Mouse (Mus musculus) yolk sac, embryonic 10.5 days (tissue): Measurements from ENCODE around the gene Scgb3a1.

Experiments used
- DNase-seq: peaks from one replicate; pipeline ENCODE4 v3.0.0-alpha.2; 2017; ENCODE audit warnings: low spot score

Scgb3a1 gene

DNA sequence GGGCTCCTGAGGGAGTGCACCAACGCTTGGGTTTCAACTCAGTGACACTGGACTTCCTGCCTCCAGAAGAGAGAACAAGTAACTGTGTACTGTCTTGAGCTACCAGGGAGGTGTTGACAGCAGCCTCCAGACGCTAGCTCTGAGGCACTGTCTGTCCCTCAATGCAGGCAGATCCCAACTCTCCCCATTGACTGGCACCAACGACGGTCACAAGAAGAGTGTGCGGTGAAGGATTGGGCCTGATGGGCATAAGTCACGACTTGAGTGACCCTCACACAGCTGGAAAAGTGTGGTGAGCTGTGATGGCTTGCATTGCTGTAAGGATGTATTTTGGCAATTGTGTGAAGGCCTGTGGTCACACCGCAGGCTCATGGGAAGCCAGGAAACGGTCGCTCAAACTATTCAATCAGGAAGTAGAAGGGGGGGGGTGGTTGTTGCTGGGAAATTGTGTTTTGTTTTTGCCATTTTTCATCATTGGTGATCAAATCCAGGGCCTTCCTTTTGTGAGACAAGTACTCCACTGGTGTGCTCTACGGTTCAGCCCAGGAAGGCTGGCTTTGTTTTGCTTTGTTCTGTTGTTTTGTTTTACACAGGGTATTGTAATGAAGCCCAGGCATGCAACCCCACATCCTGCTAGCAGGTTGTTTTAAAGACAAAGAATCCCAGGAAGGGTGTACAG is 4.5 kb upstream of the Scgb3a1 start:
- no peak for DNase-seq

DNA sequence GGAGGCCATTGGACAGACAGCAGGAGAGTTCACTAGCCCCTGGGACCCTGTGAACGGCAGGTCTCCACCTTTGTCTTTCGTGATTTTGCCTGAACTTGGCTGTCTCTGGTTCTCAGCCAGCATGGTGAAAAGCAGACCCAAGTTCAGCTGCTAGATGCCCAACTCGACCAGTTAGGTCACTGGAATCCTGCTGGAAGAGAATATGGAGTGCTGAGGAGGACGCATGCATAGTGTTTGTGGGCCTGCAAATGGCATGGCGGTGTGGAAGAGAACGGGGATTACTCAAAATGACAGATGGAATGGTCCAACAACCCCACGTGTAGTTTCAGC is 4.0 kb upstream of the Scgb3a1 start:
- no peak for DNase-seq

DNA sequence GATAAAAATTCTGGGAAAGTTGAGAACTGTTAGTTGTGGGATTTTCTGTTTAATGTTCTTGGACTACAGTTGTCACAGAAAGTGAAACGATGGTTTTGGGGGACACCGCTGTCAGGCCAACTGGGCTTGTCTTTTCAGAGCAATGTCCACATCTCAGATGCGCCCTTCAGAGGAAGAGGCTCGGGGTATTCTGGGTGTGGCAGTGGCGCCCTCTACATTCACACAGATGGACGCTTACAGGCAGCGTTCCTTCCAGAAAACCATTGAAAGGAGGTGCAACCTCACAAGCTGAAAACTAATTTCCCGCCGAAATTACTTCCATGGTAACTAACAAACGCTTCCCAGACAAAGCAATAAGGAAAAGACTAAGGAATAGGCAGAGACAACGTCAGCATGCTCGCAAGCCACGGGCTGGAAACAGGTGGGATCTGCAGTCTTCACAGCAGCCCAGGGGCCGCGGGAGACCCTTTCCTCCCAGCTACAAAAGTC is 1.1 kb upstream of the Scgb3a1 start:
- no peak for DNase-seq

DNA sequence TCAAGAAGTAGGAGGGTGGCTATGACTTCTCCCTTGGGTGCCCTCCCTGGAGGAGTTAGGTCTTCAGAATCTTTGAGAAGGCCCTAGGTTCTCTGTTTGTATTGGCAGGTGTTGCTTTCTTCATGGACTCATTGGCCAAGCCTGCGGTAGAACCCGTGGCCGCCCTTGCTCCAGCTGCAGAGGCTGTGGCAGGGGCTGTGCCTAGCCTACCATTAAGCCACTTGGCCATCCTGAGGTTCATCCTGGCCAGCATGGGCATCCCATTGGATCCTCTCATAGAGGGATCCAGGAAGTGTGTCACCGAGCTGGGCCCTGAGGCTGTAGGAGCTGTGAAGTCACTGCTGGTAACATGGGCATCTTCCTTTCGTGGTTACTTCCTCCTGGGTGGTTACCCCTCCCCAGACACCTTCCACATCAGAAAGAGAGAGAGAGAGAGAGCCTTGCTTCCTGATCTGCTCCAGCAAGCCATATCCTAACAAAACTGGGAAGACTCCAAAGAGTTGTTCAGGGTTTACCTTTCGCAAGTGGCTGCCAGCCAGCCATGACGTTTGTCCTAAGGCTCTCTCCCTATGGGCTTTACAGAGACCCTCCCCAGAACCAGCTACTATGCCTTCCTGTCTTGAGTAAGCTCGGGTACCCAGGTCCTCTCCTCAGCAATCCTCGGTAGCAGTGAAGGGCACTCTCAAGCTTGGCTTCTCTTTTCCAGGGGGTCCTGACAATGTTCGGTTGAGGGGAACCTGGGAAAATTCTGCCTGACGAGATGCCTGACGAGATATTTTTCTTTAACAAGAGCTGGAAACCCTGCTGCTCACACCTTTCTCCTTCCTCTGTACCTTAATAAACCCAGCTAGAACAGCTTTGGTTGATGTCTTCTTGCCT is 1.1 kb downstream of the Scgb3a1 start:
- DNase-seq, result no peak

DNA sequence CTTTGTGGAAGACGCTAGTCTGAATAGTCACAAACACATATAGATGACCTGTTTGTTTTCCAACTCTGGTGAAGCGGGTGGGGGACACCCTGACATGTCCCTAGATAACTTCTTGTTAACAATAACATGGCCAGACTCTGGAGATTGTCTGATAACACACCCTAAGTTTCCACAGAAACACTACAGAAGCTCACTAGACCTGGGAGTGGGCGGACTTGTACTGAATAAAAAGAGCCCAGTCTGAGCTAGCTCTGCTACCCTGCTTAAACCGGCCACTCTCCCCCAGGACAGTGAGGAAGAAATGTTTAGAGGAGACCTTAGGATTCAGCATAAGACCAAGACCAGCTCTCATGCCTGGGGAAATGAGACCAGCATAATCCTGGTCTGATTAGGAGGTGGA is 2.1 kb downstream of the Scgb3a1 start:
- DNase-seq, result no peak

DNA sequence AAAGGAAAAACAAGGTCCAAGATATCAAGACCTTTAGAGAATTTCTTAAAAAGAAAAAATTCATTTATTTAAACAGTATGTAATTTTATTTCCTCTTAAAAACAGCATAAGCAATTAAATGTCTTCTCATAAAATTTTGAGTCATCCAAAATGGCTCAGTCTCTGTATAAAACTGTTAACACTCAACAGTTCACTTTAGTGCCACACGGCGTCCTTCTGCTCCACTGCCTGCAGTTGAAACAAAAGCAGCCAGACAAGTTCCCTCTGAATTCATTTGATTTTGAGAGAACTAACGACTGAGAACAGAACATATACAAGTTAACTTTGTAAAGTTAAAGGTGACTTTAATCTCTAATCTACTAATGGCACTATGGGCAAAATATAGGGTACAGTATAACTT is 10.0 kb downstream of the Scgb3a1 start:
- DNase-seq, result no peak

DNA sequence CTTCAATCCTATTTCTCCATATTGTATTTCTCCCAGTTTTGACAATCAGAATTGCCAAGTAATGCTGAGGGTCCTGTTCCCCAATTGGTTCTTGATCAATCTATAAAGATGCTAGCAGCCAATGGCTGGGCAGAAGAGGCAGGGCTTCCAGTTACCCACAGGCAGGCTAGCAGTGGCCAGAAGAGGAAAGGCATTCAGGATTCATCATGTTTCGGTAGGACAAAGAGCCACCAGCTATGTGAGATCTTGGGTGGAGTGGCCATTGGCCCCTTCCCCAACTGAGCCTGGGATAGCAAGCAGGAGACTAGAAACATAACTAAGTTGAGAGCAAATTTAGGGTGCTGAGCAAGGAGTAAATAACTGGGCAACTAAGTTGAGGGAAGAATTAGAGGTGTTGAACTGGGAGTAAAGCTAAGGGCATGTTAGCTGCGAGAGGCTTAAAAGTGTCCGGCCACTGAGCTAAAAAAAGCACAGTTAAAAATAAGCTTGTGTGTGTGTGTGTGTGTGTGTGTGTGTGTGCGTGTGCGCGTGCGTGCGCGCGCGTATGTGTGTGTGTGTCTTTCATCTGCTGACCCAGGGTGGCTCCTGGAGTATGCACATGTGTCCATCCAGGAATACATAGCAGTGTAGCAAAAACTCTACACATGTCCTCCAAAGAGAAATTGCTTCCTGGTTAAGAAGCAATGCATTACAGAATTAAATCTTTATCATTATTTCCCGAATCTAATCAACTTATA is 21.0 kb downstream of the Scgb3a1 start:
- no peak for DNase-seq

DNA sequence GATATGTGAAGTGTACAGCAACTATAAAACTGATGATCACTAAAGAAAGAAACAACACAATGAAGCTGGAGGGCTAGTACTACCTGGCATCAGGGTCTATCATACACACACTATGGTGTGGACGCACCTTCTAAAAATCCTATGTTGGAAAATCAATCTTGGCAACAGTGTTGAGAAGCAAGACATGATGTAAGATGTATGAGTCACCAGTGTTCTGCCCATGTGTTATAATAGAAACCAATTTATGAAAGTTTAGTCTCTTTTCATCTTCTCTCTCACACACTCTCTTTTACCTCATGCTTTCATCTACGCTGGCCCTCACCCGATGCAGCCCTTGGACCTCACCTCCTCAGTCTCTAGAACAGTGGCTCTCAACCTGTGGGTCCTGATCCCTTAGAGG is 31.6 kb downstream of the Scgb3a1 start:
- no peak for DNase-seq

DNA sequence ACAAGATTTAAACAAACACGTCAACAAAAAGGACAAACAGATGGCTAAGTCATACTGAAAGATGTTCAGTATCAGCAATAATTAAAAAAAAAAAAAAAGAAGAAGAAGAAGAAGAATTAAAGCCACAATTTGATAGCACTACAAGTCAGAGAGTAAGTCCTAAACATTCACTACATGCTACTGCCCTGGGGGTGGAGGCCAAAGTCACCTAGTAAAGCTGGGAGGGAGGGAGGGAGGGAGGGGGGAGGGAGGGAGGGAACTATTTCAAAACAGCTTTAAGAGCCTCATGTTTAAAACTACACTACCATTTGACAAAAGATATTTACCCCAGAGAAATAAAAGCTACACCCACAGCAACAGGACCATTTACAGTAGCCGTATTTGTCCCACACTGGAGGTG is 32.3 kb downstream of the Scgb3a1 start:
- no peak for DNase-seq

DNA sequence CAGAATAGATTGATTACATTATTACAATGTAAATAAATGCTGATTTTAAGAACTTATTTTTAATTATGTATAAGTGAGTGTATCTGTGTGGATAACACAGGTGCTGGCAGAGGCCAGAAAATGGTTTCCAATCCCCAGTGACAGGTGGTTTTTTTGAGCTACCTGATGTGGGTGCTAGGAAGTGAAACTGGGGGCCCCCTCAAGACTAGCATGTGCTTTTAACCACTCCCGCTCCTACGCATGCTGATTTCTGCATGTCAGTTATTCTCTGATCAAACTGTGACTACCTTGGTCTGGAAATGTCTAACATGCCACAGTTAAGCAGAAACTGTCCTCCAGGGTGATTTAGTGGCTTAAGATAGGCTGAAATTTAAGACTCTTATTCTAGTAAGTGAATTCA is 33.1 kb downstream of the Scgb3a1 start:
- DNase-seq, result no peak

DNA sequence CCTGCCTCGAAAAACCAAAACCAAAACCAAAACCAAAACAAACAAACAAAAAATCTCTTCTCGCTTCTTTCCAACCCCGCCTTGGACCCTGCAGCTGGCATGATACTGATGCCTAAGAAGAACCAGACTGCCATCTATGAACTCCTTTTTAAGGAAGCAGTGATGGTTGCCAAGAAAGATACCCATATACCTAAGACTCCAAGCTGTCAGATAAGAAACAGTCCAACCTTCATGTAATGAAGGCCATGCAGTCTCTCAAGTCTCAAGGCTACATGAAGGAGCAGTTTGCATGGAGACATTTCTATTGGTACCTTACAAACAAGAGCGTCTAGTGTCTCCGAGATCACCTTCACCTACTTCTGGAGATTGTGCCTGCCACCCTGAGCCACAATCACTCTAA is 34.4 kb downstream of the Scgb3a1 start:
- DNase-seq, result no peak

DNA sequence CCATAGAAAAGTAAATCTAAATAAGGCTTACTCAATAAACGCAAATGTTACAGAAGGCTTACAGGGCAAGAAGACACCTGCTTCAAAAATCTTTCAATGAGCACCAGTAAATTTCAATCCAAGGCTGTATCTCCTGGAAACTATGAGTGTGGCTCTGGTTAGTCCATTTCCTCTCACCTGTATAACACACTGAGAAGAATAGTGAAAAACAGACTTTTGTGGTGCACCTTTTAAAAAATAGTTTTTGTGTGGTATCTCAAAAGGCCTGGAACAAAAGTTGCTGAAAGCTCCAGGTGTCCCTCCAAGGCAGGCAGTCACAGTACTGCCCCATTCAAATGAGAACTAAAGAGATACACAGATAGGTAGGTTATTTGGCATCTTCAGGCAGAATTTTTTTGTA is 35.7 kb downstream of the Scgb3a1 start:
- no peak for DNase-seq

DNA sequence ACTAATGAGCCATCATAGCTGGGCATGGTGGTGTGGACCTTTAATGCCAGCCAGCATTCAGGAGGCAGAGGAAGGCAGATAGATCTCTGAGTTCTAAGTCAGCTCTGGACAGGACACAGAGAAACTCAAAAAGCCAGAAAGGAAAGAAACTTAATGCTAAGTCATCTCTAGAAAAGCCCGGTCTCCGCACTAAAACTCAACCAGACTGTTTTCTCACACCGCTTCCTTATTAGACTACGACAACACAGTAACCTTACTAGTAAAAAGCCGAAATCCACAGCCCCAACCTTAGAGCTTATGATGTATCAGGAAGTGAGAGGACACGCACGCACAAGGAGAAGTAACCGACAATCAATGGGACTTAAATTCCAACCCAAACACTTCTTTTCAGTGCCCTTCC is 38.6 kb downstream of the Scgb3a1 start:
- DNase-seq, result no peak

DNA sequence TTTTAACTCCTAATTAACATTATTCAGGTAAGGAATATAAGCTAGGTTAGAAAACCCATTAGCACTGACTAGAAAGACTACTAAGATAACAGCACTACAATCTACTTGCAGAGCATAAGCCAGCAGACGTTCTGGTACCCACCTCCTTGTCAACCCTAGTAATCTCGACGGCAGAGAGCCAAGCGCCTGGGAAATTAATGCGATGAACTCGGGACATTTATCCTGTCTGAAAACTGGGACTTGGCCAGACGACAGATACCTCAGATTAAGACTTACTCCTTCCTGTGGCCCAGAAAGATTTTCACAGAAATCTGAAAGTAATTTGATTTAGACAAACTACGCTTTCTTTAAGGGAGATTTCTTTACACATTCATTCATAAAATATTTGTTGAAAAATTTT is 41.4 kb downstream of the Scgb3a1 start:
- no peak for DNase-seq

DNA sequence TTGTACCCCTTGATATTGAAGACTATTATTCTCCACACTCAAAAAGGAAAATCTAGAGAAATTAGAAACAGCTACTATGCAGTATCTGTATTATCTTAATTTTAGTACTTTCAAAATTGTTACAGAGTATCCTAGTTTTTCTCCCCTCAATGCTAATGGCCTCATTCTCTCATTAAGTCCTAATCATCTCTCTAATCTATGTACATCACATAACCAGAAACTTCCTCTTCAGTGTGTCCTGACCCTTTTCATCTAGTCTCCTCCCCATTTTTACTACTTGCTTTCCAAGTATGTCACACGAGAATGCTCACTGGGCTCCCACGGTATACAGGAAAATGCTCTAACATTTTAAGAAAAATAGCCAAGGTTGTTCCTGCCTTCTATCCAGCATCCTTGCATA is 44.4 kb downstream of the Scgb3a1 start:
- no peak for DNase-seq

DNA sequence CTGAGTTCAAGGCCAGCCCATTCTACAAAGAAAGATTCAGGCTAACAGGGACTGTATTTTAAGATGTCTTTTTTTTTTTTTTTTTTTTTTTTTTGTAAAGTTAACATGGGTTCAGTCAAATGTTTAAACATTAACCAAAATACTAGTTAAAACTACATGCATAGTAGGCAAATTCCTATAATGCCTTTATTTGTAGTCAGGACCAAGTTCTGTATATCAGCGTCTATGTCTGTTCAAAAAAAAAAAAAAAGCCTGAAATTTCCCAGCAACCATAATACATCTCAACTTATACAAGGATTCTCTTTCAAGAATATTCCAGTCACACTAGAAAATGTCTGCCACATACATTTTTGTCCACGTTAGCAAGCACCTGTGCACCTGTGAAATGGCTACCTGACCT is 47.3 kb downstream of the Scgb3a1 start:
- no peak for DNase-seq

DNA sequence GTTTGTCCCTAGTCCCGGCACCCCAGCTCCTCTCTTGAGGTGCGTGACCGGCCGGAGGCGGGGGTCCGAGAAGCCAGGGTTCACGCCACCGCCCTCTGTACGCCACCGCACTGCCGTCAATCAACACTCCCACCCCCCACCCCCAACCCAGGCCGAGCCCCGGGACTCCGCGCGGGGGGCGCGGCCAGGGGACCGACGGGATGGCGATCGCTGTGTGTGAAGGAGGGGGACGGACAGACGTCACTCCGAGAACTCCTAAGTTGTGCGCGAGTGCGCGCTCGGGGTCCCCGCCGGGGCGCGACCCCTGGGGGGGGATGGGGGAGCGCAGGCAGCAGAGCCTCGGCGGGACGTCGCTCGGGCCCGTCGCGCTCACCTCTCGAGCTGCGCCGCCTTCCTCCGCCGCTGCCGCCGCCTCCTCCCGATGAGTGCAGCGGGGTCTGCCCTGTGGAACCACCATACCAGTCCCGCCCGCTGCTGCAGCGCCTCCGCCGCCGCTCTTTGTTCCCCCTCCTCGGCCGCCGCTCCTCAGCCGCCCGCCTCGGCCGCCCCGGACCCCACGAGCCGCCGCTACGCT is 48.7 kb downstream of the Scgb3a1 start:
- DNase-seq, result peak; percentile 68

DNA sequence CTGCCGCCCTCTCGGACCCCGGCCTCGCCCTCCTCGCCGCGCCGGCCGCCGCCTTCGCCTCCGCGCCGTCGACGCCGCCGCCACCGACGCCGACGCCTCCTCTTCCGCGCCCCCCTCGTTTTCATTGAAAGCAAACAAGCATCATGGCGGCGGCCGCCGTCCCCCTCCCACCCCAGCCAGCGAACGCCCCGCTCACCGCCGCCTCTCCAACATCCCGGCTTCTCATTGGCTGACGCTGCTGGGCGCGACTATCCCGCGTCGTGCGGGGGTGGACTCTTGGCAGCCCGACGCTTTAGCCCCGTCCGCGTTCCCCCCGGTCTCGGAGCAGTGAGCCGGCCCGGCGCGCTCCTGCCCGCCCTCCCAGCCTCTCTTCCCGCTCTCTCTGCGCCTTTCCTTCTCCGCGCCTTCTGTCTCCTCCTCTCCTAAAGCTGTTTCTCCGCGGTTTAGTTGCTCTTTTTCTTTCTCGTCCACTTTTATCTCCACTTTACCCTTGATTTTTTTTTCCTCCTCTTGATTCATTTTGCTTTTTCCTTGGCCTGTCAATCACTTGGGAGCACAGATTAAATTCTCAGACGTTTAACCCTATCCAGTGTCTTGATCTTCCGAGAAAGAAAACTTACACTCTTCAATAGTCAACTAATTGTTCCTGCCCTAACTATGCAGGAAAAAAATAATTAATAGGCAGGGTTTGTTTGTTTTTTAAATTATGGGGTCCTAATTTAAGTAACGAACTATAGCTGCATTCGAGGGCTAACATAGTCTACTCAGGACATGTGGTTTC is 49.3 kb downstream of the Scgb3a1 start, which contains the start of gene Cnot6:
Cnot6 (minus strand) TSS at position 169 of the 781 bp plus-strand sequence.
- DNase-seq, result peak; percentile 99

DNA sequence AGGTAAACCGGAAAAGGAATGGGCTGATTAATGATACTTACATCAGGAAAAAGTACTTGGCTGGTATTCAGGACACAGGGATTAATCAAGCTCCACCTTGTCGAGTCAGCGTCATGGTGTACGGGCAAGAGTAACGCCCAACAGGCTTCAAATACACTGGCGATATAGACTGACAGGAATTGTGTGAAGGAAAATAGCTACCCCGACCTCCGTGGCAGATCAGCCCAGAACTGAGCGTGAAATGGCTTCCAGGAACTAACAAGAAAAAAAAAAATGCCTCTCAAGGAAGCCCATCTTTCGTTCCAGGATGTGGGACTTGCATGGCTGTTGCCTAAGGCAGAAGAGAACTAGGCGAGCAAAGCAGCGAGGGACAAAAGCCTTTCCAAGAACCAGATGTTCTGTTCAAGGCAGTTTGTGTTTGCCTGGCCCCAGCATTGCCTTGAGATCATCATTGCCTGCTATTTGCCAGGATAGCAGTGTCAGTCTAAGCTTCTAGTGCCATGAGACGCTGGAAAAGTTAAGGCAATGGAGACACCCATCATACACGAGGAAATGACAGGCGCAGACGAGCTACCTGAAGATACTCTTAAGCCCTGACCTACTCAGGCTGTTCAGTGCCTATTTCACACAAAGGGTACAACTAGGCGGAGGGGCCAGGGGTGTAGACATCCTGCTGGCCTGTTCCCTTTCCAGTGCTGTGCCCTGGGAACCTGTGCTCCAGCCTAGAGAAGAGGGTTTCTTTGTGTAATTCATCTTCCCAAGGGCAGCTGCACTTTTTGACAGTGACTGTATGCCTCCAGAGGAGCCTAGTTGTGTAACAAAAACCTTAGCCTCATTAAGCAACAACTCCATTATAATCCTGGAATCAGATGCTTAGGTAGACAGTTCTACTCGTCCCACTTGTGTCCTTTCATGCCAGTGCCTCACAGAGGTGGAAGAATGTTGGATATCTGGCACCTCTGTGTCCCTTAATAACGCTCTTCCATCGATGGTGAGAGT is 50.2 kb downstream of the Scgb3a1 start:
- peak; percentile 26 for DNase-seq
